Mouse (Mus musculus) CD4-positive helper T cell, adult 2 months (primary cell): ENCODE measurements at regions not wholly inside any gene's neighbourhood (a gene's known extent, or its start where the extent isn't known, plus 50 kb on each side); places are given as distances from the start of the nearest gene placed in this dataset.

Experiments used
- DNase-seq: peaks from one replicate; pipeline ENCODE4 v3.0.0-alpha.2; 2012; ENCODE audit warnings: low read depth, missing footprints, low spot score

- DNase-seq: no peak
Measured at GRCm38 (mm10) chr17:88337649-88338404, 102.7 kb upstream of the Foxn2 start.

- DNase-seq: no peak
Measured at GRCm38 (mm10) chr17:88341141-88341540, 99.4 kb upstream of the Foxn2 start.

- DNase-seq: no peak
Measured at GRCm38 (mm10) chr17:88341599-88341998, 98.9 kb upstream of the Foxn2 start.

GRCm38 (mm10) chr17:88343091-88343783 is 97.3 kb upstream of the Foxn2 start:
- DNase-seq: no peak

GRCm38 (mm10) chr17:88345433-88345832 is 95.1 kb upstream of the Foxn2 start:
- DNase-seq: no peak

GRCm38 (mm10) chr17:88346896-88347295 is 93.6 kb upstream of the Foxn2 start:
- no peak for DNase-seq

GRCm38 (mm10) chr17:88349825-88350460 is 90.6 kb upstream of the Foxn2 start:
- DNase-seq: no peak

- no peak for DNase-seq
Measured at GRCm38 (mm10) chr17:88350986-88351385, 89.5 kb upstream of the Foxn2 start.

- no peak for DNase-seq
Measured at GRCm38 (mm10) chr17:88352960-88353359, 87.6 kb upstream of the Foxn2 start.

GRCm38 (mm10) chr17:88361161-88361560 is 79.3 kb upstream of the Foxn2 start:
- no peak for DNase-seq

- no peak for DNase-seq
Measured at GRCm38 (mm10) chr17:88362404-88362803, 78.1 kb upstream of the Foxn2 start.

- DNase-seq: no peak
Measured at GRCm38 (mm10) chr17:88367876-88368275, 72.6 kb upstream of the Foxn2 start.

- DNase-seq: no peak
Measured at GRCm38 (mm10) chr17:88369971-88370370, 70.5 kb upstream of the Foxn2 start.

- DNase-seq: no peak
Measured at GRCm38 (mm10) chr17:88370676-88371075, 69.8 kb upstream of the Foxn2 start.

- peak; percentile 17 for DNase-seq
Measured at GRCm38 (mm10) chr17:88378505-88378904, 62.0 kb upstream of the Foxn2 start.

- DNase-seq: peak; percentile 11
Measured at GRCm38 (mm10) chr17:88379389-88379788, 61.1 kb upstream of the Foxn2 start.

GRCm38 (mm10) chr17:88381106-88381505 is 59.4 kb upstream of the Foxn2 start:
- DNase-seq: no peak

GRCm38 (mm10) chr17:88383447-88383846 is 57.1 kb upstream of the Foxn2 start:
- DNase-seq: no peak

GRCm38 (mm10) chr17:88388441-88388951 is 52.0 kb upstream of the Foxn2 start:
- no peak for DNase-seq

- DNase-seq: no peak
Measured at GRCm38 (mm10) chr17:88389668-88390461, 50.6 kb upstream of the Foxn2 start.
